Mouse (Mus musculus) liver, embryonic 13.5 days (tissue): ENCODE measurements around the gene Nop58. TPM values are rescaled to one million over a fixed set of nuclear protein-coding genes. Genes with fewer than 3 reads are reported as not detected.
"Not testable (repeated sequence)": the region's sequence is repeated elsewhere in the genome, so short reads cannot be mapped to it uniquely, and the experiment has no call there.

Source experiments
- ATAC-seq: fragments of 200-750 bp; cut with Nextera tagmentation; 2 replicates; pipeline ENCODE4 v1.8.0; 2017; ENCODE audit warnings: low read depth, mild to moderate bottlenecking, moderate number of reproducible peaks, moderate library complexity
- DNase-seq: peaks from one replicate; pipeline ENCODE4 v3.0.0; 2022
- H3K27ac ChIP-seq: fragments of 300-500 bp; sonication (generic); 2 replicates; pipeline ENCODE4 v1.5.1; 2015; ENCODE audit warnings: moderate library complexity, mild to moderate bottlenecking, inconsistent platforms
- H3K27me3 ChIP-seq: fragments of 300-500 bp; sonication (generic); 2 replicates; pipeline ENCODE4 v1.6.1; 2015; ENCODE audit warnings: mild to moderate bottlenecking, inconsistent platforms
- H3K36me3 ChIP-seq: fragments of 300-500 bp; sonication (generic); 2 replicates; pipeline ENCODE4 v1.6.1; 2015; ENCODE audit warnings: mild to moderate bottlenecking, inconsistent platforms
- H3K4me1 ChIP-seq: fragments of 300-500 bp; sonication (generic); replicated peaks from 2 replicates; pipeline ENCODE4 v1.6.1; 2015; ENCODE audit warnings: inconsistent platforms
- H3K4me2 ChIP-seq: fragments of 300-500 bp; sonication (generic); 2 replicates; pipeline ENCODE4 v1.6.1; 2015; ENCODE audit warnings: inconsistent platforms, mild to moderate bottlenecking, moderate library complexity
- H3K4me3 ChIP-seq: fragments of 300-500 bp; sonication (generic); replicated peaks from 2 replicates; pipeline ENCODE4 v1.5.1; 2015; ENCODE audit warnings: mild to moderate bottlenecking, inconsistent platforms
- H3K9ac ChIP-seq: fragments of 300-500 bp; sonication (generic); 2 replicates; pipeline ENCODE4 v1.6.1; 2015; ENCODE audit warnings: mild to moderate bottlenecking, inconsistent platforms
- H3K9me3 ChIP-seq: fragments of 300-500 bp; sonication (generic); replicated peaks from 2 replicates; pipeline ENCODE4 v1.6.1; 2016; ENCODE audit warnings: inconsistent platforms
- WGBS: fragments of 180-500 bp; shearing (Covaris S2); methylation state at CpG from one replicate; pipeline ENCODE4 v1.1.7; 2015; ENCODE audit not compliant: insufficient replicate concordance; 5-methylcytosine and 5-hydroxymethylcytosine counted together
- polyA plus RNA-seq: library from polyadenylated mRNA; unstranded; fragments of >200 nt; fragmentation: Nextera tagmentation; extraction: Ambion mirVana; gene quantifications from 2 replicates; pipeline ENCODE4 v1.2.1, GENCODE M21; 2015

The Nop58 gene
- polyA plus RNA-seq, 1 experiment from 2014 or later: 226 TPM

DNA sequence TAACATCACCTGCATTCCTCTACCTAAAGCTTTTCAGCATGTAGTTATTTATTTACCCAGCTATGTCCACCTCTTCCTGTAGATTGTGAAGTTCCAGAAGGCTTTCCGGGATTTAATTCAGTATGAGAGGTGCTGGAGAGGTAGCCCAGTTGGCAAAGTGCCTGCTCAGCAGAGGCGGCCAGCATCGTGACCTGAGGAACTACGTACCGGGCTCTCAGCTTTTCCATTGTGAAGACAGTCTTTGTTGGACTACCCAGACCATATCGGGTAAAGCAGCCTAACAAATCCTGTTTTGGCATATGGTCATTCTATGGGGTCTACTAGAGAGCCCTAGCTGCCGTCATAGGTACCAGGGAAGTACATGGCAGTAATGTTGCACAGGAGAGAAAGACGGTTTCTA is 45.3 kb downstream of the Nop58 start:
- Histone ChIP-seq H3K36me3 (no peaks in the 10 kb centered on the region), H3K9ac (no peak overlapping the region), H3K4me2 (no peak overlapping the region), H3K4me1 (no peaks in the 10 kb centered on the region), H3K27ac (no peak overlapping the region), H3K4me3 (no peak overlapping the region), H3K9me3 (no peaks in the 10 kb centered on the region), H3K27me3 (no peaks in the 10 kb centered on the region)
- no peak for DNase-seq
- ATAC-seq: no peak
- WGBS: 84% methylated on average over 8 of the region's 8 CpGs

DNA sequence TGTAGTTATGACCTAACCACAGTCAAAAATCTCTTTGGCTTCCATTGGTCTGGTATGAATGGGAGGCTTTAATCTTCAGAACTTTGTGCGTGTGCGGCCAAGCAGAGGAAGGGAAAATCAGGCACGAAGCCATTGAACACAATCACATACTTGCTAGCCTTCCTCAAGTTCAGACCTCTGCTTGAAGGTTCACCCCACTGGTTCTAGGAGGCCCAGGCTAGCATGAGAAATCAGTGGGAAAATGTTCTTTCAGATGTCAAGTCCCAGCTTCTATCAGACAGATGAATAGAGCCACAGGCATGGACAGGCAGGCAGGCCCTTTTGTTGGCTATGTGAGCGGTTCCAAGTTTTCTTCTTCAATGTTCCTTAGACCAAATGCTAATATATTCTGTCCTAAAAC is 46.0 kb downstream of the Nop58 start:
- 91% methylated on average over 4 of the region's 4 CpGs for WGBS
- Histone ChIP-seq H3K9me3 (no peaks in the 10 kb centered on the region), H3K27me3 (no peaks in the 10 kb centered on the region), H3K4me2 (no peak overlapping the region), H3K4me3 (no peak overlapping the region), H3K4me1 (no peaks in the 10 kb centered on the region), H3K27ac (no peak overlapping the region), H3K9ac (no peak overlapping the region), H3K36me3 (no peaks in the 10 kb centered on the region)
- DNase-seq (no peak), ATAC-seq (no peak)

DNA sequence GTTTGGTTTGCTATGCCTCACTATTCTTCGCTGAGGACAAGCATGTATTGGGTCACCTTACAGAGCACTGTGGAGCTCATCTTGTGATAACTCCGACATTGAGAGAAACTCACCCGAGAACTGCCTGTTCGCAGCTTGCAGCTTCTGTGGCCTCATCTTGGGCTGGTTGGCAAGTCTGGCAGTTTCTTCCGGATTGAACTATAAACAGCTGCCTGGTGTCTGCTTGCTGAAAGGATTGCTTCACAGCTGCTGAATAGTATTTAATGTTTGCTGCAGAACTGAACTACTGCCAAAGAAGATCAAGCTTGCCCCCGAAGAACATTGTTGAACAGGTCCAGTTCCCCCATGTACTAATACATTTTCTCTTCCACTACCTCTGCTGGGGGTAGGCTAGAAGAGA is 49.3 kb downstream of the Nop58 start:
- Histone ChIP-seq H3K27me3 (no peaks in the 10 kb centered on the region), H3K9me3 (no peaks in the 10 kb centered on the region), H3K4me3 (no peak overlapping the region), H3K9ac (no peak overlapping the region), H3K4me2 (no peak overlapping the region), H3K36me3 (no peaks in the 10 kb centered on the region), H3K27ac (no peak overlapping the region), H3K4me1 (peaks cover 9% of the 10 kb centered on the region)
- DNase-seq (no peak), ATAC-seq (no peak)
- 58% methylated on average over 6 of the region's 6 CpGs for WGBS

DNA sequence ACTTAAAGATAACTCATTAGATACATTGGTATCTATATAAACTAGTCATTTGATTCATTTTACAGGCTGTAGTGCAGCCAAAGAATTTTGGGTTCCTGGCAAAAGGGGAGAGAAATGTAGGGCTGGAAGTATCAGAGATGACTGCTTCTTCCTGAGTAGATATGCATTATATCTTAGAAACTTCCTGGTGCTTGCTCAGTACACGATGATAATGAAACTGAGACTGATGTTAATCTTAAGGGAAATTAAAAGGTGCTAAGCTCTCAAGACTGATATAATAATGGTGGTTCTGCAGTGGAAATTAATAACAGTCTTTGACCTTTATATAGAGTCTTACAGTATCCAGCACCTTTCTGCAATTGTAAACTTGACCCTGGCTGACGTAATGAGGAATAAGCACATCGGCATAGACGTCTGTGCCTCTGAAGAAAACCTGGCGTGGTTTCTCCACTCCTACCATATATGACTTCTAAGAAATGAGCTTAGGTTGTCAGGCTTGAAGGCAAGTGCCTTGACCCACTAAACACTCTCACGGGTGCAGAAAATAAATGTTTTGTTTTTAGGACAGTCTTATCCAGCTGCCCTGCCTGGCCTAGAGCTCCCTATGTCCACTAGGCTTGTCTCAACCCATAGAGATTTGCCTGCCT is 54.1 kb downstream of the Nop58 start:
- no peaks in the 10 kb centered on the region for H3K9me3 ChIP-seq
- no peak overlapping the region for H3K4me3 ChIP-seq
- H3K4me1 ChIP-seq: peaks cover 24% of the 10 kb centered on the region
- no peak for DNase-seq
- H3K36me3 ChIP-seq: no peaks in the 10 kb centered on the region
- WGBS: 45% methylated on average over 6 of the region's 6 CpGs
- H3K27ac ChIP-seq: no peak overlapping the region
- H3K4me2 ChIP-seq: no peak overlapping the region
- ATAC-seq: no peak
- H3K9ac ChIP-seq: no peak overlapping the region
- no peaks in the 10 kb centered on the region for H3K27me3 ChIP-seq

DNA sequence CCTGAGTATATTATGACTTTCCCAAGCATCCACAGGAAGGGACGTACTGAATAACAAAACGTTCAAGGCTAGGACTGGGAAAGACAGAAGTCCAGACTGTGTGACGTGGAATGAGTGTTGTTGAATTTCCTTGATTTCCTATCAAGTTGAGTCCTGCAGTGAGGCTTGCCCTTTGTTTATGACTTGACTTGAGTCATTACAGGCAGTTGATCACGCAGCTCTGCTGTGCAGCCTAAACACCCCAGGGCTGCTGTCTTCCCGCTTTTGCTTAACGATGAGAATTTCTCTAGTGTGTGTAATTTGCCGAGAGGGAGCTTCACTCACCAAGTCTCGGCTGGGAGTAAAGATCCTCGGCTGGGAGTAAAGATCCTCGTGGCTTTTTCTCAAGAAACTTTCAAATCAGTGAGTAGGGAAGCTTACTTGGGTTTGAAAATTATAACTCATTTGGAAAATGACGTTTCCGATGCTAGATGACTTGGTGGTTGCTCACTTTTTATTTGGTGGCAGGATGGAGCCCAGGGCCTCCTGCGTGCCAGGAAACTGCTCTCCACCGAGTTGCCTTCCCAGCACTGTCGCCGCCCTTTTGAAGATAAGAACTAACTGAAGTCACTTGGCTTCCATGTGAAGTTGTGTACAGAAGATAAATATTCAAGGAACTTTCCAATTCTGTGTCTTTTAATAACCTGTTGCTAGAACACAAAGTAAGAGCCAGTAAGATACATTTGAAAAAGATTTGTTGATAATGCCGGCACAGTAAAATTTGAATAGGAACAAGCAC is 55.0 kb downstream of the Nop58 start:
- Histone ChIP-seq H3K27ac (peak overlapping the region; percentile 47), H3K9ac (peak overlapping the region; percentile 33; the same call in 1 of the 2 replicates), H3K27me3 (no peaks in the 10 kb centered on the region), H3K36me3 (no peaks in the 10 kb centered on the region), H3K4me3 (no peak overlapping the region), H3K4me2 (peak overlapping the region; percentile 33), H3K9me3 (no peaks in the 10 kb centered on the region), H3K4me1 (peaks cover 24% of the 10 kb centered on the region)
- ATAC-seq: peak; percentile 79
- peak; percentile 19 for DNase-seq
- WGBS: 40% methylated on average over 17 of the region's 17 CpGs

DNA sequence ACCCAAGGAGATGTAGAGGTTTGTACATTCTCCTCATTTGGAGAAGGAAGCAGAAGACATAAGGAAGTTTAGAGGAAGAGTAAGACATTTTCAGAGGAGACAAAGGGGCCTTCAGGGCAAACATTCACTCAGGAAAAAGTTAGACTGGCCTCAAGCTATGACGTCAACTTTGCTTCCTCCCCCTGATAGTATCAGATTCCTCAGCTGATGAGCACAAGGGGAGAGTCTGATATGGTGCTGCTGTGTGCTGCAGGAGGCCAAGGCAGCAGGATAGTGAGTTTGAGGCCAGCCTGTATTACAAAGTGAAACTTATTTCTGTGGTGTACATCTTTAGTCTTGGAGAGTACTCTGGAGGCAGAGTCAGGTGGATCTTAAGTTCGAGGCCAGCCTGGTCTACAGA is 64.3 kb downstream of the Nop58 start:
- Histone ChIP-seq H3K9me3 (no peaks in the 10 kb centered on the region), H3K27ac (no peak overlapping the region), H3K4me1 (0 out of 2 replicates have a peak, but pooled peaks cover 5% of the 10 kb centered on the region), H3K36me3 (no peaks in the 10 kb centered on the region), H3K9ac (no peak overlapping the region), H3K4me2 (no peak overlapping the region), H3K27me3 (no peaks in the 10 kb centered on the region), H3K4me3 (no peak overlapping the region)
- no peak for DNase-seq
- WGBS: 35% methylated on average over 2 of the region's 2 CpGs
- ATAC-seq: no peak

DNA sequence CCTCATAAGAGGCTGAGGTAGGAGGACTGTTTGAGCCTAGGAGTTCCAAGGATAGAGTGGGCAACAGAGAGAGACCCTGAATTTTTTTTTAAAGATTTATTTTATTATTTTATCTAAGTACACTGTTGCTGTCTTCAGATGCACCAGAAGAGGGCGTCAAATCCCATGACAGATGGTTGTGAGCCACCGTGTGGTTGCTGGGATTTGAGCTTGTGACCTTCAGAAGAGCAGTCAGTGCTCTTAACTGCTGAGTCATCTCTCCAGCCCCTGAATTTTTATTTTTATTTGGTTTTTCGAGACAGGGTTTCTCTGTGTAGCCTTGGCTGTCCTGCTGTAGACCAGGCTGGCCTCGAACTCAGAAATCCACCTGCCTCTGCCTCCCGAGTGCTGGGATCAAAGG is 65.0 kb downstream of the Nop58 start:
- not testable (repeated sequence) for ATAC-seq, H3K4me2 ChIP-seq, H3K27me3 ChIP-seq, H3K36me3 ChIP-seq, H3K9ac ChIP-seq, H3K27ac ChIP-seq, H3K4me3 ChIP-seq, H3K9me3 ChIP-seq, DNase-seq, H3K4me1 ChIP-seq
- WGBS: 64% methylated on average over 5 of the region's 5 CpGs

DNA sequence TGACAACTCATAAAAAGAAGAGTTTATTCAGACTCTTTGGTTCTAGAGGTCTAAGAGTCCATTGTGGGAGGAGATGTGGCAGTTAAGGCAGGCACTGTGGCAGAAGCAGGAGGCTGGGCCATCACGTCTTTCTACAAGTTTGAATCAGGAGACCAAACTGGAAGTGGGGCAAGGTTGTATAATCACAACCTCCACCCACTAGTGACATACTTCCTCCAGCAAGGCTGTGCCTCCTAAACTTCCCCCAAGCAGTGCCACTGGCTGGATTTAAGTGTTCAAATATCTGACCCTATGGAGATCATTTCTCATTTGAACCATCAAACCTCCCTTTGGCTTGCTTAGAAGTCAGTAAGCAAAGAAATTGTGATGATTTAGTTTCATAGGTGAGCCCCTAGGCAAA is 70.5 kb downstream of the Nop58 start:
- H3K27ac ChIP-seq: no peak overlapping the region
- H3K9me3 ChIP-seq: no peaks in the 10 kb centered on the region
- WGBS: 41% methylated on average over 1 of the region's 1 CpGs
- H3K36me3 ChIP-seq: no peaks in the 10 kb centered on the region
- H3K27me3 ChIP-seq: no peaks in the 10 kb centered on the region
- H3K4me1 ChIP-seq: no peaks in the 10 kb centered on the region
- ATAC-seq (no peak), DNase-seq (no peak)
- no peak overlapping the region for H3K9ac ChIP-seq
- H3K4me3 ChIP-seq: no peak overlapping the region
- H3K4me2 ChIP-seq: no peak overlapping the region

DNA sequence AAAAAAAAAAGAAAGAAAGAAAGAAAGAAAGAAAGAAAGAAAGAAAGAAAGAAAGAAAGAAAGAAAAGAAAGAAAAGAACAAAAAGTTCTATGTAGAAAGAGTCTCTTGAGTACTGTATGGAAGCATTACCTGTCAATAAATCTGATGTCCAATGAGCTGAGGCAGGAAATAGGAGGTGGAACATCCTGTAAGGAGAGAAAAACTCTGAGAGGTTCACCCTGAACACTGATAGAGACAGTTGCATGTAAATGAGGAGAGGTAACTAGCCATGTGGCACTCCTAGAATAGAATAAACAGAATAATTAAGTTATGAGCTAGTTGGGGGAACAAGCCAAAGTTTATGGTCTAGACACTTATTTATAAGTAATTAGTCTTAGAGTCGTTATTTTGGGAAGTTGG is 73.6 kb downstream of the Nop58 start:
- no peak for DNase-seq
- Histone ChIP-seq H3K27me3 (no peaks in the 10 kb centered on the region; the same call in 1 of the 2 replicates), H3K4me2 (no peak overlapping the region), H3K9me3 (no peaks in the 10 kb centered on the region), H3K4me1 (peaks cover 9% of the 10 kb centered on the region), H3K4me3 (no peak overlapping the region), H3K36me3 (no peaks in the 10 kb centered on the region), H3K9ac (no peak overlapping the region), H3K27ac (no peak overlapping the region)
- ATAC-seq: no peak
- WGBS: 59% methylated on average over 1 of the region's 1 CpGs

DNA sequence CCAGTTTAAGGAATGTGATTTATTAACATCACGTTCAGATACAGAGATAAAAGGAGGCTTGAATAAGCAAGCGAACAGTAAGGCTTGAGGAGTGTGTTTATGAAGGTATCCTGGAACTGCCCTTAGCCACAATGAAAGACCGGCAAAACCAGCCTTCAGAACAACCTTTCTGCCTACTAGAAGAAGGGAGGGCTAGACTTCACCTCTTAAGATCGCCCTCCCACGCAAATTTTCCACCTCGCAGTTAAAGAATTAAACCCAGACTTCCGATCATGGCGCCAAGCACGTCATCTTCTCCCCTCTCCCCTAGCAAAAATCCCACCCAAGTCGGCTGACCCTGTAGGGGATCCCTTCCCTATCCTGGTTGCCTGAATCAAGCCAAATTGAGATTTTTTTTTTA is 77.4 kb downstream of the Nop58 start:
- H3K4me2 ChIP-seq: peak overlapping the region; percentile 97
- H3K27me3 ChIP-seq: peaks cover 4% of the 10 kb centered on the region; the same call in 1 of the 2 replicates
- WGBS: 14% methylated on average over 10 of the region's 10 CpGs
- ATAC-seq (no peak), DNase-seq (no peak)
- peak overlapping the region; percentile 78 for H3K4me3 ChIP-seq
- peak overlapping the region; percentile 86 for H3K9ac ChIP-seq
- H3K36me3 ChIP-seq: no peaks in the 10 kb centered on the region
- H3K4me1 ChIP-seq: peaks cover 29% of the 10 kb centered on the region
- no peaks in the 10 kb centered on the region for H3K9me3 ChIP-seq
- no peak overlapping the region for H3K27ac ChIP-seq

DNA sequence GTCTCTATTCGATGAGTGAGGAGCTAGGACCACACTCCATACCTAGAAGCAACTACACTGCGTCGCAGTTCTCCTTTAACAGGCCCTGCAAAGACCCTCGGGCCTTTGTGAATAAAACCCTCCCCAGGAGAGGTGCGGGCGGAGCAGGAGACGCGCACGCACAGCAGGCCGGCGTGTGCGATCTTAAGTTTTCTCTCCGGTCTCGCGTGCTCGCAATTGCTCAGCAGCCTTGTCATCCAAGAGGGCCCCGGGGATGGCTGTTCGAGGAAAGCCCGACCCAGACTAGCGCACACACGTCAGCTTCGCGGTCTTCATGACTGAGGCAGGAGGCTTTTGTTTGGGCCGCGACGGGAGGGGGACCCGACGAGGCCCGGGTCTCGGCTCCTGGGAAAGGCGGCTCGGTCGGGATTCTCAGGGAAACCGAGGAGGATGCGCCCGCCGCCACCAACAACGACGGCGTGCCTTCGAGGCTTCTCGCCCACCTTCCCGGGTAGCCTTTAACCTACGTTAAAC is 77.9 kb downstream of the Nop58 start:
- Histone ChIP-seq H3K4me3 (peak overlapping the region; percentile 78), H3K9me3 (no peaks in the 10 kb centered on the region), H3K9ac (peak overlapping the region; percentile 86), H3K4me1 (peaks cover 29% of the 10 kb centered on the region), H3K36me3 (no peaks in the 10 kb centered on the region), H3K27me3 (peaks cover 4% of the 10 kb centered on the region; the same call in 1 of the 2 replicates), H3K4me2 (peak overlapping the region; percentile 97), H3K27ac (peak overlapping the region; percentile 70)
- WGBS: 1% methylated on average over 44 of the region's 44 CpGs
- ATAC-seq (peak; percentile 52), DNase-seq (peak; percentile 41)
